Mouse (Mus musculus) urinary bladder, postnatal 36 days (tissue): ENCODE measurements around the gene Slc8b1.

Source experiments
- DNase-seq, 2 experiments: peaks; one replicate each; pipeline ENCODE4 v3.0.0; 2022; ENCODE audit warnings: low spot score in 2 of 2, mixed read lengths in 1 of 2

Gene Slc8b1

DNA sequence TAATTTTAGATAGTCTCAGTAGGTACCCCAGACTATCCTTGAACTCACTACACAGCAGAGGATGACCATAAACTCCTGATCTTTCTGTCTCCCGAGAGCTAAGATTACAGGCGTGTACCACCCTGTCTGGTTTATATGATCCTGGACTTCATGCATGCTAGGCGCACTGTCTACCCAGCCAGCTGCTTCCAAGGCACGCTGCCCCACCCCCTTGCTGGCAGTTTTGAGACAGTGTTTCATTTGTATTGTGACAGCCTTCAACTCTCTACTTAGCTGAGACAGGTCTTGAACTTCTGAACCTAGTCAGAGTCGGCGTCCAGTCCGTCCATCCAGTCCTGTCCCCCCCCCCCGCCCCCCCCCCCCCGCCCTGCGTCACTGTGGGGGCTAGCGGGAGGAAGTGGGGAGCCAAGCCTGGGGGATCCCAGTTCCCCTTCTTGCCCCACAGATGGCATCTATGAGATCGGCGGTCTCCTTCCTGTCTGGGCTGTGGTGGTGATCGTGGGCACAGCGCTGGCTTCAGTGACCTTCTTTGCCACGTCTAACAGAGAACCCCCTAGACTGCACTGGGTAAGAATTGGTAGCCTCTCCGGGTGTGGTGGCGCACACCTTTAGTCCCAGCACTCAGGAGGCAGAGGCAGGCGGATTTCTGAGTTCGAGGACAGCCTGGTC is 16.5 kb downstream of the Slc8b1 start:
- DNase-seq, result no peak

DNA sequence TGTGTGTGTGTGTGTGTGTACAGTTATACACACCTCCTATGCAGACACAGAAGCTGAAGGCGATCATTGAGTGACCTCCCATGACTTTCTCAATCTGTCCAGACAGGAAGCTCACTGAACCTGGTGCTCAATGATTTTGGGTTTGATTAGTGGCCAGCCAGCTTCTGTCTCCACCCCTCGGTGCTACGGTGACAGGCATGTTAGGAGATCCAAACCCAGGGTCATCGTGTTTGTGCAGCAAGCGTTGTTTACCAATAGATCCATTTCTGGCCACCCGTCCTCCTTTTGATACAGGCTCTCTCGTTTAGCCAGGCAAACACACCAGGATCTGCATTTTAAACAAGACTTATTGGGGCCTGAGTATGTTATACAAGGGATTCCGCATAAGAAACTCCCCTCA is 20.7 kb downstream of the Slc8b1 start:
- DNase-seq, result no peak

DNA sequence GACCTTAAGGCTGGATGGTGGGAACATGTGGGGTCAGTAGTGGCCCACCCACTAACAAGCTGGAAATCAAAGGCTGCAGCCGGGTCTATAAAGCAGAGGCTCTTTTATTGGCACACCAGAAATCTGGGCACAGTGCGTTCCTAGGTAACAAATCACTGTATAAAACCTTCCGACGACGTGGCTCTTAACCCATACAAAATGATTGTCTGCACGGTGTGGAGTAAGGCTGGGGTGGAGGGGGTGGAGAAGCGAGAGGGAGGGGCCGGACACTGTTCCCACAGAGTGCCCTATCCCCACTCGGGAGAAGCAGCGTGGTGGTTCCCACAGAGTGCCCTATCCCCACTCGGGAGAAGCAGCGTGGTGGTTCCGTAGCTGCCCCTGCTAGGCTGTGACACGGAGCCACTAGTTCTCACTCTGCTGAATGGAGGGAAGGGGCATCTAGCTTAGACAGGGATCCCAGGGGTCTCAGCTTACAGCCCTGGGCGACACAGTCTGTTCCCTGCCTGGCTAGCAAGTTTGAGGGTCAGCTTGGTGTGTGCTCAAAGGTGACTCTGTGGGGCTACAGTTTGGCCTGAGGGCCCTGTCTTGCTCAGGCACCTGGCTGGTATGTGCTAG is 23.2 kb downstream of the Slc8b1 start:
- DNase-seq, result no peak

DNA sequence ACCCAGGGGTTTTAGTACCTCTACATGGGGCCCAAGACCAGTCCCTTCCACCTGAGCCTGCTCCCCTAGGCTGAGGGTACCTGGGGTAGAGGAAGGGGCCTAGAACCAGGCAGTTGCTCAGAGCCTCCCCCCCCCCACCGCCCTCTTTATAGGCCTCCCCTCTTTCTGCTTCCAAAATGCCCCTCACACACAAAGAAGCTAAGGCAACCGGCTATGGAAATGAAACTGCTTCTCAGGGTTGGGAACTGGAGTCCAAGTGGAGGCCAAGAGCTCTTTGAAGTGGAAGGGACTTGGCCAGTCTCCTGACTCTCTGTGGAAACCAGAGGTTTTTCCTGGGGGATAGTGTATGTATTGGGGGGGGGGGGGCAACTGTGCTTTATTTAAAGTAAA is 23.7 kb downstream of the Slc8b1 start:
- no peak for DNase-seq

DNA sequence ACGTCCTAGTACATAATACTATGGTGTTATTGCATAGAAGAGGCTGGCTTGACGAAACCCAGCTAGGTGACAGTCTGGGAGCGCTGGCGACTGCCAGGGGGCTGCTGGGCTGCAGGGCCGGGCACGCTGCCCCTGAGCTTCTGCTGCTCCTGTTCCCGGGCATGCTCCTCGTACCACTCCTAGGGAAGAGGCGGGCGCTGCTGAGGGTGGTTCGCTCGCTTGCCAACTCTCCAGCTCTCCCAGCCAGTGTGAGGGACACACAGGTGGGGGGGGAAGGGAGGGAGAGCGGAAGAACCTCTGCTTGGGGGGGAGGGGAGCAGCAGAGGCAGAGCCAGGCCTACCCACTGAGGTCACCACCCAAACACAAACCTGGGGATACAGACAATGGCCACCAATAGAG is 25.1 kb downstream of the Slc8b1 start:
- DNase-seq, result no peak

DNA sequence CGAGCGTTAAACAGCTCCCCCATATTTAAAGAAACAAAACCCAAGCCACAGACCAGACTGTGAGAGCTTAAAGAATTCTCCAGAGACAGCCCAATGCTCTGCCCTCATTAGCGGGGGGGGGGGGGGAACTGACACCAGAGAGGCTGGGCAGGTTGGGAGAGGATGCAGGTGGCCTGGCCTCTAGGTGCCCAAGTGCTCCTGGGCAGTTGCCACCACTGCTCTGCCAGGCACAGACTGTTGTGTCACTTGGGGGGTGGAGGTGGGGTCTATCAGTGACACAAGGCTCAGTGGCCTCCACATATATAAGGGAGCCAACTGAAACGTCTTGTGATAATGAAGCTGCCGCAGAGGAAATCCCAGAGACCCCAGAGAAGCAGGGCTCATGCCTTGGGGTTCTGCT is 25.7 kb downstream of the Slc8b1 start:
- no peak for DNase-seq

DNA sequence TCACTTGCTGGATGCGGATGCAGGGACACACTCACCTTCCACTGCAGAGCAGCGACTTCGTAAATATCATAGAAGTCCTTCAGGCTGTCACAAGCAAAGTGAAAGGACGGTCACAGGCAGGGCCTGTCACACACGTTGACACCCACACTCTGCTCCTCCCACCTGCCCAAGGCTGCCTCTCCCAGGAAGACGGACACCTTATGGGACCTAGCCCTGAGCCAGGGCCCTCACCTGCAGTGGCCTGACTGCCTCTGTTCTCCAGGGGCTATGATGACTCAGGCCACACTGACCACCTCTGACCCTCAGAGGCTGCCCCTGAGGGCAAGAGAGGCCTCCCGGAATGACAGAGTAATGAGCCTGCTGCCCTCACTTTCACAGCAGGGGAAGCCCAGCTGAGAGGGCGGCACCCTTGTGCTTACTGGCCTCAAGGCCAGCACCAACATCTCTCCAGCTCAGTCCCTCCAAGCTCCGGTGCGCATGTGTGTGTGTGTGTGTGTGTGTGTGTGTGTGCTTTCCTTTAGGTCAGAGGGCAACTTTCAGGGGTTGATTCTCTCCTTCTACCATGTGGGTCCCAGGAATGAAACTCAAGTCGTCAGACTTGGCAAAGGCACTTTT is 37.4 kb downstream of the Slc8b1 start:
- DNase-seq, result no peak

DNA sequence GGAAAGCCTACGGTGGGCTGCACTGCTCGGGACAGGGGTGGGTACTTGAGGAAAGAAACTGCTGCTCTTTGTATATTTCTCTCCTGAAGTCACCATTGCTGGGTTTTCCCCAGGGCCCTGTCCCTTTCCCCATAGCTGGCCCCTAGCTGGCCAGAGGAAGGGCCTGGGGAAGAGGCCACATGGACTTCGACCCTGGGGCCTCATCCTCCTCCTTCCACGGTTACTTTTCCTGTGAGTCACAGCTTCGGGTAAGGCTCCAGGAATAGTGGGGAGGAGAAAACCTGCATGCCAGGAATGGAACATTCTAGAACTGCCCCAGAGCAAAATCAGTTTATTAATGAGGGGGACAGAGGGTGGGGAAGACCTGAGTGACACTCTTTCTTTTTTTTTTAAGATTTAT is 39.2 kb downstream of the Slc8b1 start:
- DNase-seq, result no peak

DNA sequence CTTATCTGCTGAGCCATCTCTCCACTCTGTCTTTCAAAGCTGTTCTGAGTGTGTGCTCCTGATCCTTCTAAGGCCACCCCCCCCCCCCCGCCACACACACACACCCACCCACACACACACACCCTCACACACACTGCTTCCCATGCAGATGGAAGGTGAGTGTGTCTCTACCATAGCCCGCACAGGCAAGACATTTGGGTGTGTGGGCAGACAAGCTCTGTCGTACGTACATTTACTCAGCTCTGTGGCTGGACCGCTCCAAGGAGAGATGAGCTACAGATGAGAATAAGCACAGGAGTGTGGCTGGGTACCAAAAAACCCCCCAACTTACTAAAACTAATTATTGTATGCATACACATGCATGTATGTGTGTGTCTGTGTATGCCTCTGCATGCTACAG is 39.7 kb downstream of the Slc8b1 start:
- DNase-seq, result no peak

DNA sequence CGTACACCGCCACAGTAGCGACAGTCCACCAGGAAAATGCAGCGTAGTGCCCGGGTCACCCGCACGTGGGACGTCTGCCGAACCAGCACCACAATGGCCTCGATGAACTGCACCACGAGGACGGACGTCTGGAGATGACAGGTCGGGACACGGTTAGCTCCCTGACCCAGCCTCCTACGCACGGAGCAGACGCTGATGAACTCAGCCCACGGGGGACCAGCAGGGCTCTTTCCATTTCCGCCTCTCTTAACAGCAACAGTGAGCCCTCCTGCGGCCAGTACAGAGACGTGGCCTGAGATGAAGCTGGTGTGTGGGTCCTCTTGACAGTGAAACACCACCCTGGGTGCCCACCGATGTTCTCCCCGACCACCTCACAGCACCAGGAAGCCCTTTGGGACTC is 44.9 kb downstream of the Slc8b1 start:
- no peak for DNase-seq

DNA sequence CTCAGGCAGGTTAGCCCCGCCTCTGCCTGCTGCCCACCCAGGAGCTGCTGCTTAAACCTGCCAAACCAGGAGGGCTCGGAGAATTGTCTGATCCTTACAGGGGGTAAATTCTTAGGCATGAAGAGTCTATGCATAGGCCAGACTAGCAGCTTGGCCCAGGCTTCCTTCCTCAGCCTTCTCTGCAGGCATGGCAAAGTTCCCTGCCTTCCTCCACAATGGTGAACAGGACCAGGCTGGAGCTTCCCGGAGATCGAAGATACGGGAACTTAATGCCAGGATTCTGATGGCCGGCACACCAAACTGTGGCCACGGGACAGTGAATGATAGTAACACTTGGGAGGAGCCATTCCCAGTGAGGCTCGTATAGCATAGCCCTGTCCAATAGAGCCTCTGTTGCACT is 47.1 kb downstream of the Slc8b1 start:
- no peak for DNase-seq

DNA sequence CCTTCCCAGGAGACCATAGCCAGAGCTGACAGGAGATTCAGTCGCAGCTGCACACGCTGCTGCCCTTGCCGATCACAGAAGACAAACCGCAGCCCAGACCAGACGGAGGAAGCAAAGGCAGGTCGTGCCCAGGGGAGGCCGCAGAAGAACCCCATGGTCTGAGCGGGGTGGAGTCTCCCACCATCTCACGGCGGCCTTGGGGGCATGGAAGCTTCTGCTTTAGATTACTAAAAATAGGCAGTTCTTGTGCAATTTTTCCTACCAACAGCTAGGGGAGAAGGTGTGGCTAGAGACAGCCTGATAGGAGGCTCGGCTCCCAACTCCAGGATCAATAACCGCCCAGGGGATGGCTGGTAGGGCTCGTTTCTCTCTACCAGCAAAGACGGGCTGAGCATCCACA is 47.8 kb downstream of the Slc8b1 start:
- no peak for DNase-seq

DNA sequence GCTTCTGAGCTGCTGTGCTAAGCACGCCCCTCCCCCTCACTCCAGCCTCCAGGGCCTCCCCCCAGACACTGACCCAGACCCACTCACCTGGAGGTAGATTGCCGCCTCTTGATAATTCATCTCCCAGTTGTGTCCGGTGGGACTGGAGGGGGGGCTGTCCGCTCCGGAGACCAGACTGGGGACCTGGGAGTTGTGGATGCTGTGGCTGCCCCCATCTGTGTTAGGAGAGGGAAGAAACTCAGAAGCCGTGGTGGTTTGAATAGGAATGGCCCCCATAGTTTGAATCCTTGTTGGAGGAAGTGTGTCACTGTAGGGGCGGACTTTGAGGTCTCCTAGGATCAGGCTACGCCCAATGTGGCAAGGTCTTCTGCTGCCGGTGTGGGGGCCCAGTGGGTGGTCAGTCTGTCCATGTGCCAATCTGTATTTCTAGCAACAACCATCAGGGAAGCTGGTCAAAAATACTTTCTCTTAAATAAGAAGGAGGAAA is 49.2 kb downstream of the Slc8b1 start:
- no peak for DNase-seq

DNA sequence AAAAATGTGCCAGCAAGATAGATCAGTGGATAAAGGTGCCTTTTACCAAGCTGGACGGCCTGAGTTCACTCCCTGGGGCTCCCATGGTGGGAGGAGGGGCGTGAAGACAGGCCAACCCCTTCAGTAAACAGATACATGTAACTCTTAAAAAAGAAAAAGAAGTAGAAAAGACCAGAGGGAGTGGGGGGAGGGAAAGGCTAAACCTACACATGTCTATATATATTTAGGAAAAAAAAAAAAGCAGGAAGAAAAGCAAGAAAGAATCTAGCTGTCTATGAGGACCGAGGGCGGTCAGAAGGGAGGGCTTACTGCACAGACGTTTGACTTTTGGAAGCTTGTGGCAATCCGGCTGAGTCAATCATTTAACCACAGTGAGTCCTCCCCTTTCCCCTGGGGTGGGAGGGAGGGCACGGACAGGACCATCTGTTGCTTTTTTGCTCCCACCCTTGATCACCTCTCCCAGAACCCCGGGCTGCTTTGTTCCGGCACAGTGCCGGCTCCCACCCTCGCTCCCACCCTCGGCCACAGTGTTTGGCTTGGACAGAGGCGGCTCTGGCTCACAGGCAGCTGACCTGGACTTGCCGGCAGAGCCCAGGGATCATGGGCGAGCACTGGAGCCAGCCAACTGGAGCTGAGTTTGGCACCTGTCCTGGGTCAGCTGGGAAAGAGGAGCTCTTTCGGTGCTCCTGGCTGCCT is 49.8 kb downstream of the Slc8b1 start:
- DNase-seq, result peak; percentile 52 to 77

DNA sequence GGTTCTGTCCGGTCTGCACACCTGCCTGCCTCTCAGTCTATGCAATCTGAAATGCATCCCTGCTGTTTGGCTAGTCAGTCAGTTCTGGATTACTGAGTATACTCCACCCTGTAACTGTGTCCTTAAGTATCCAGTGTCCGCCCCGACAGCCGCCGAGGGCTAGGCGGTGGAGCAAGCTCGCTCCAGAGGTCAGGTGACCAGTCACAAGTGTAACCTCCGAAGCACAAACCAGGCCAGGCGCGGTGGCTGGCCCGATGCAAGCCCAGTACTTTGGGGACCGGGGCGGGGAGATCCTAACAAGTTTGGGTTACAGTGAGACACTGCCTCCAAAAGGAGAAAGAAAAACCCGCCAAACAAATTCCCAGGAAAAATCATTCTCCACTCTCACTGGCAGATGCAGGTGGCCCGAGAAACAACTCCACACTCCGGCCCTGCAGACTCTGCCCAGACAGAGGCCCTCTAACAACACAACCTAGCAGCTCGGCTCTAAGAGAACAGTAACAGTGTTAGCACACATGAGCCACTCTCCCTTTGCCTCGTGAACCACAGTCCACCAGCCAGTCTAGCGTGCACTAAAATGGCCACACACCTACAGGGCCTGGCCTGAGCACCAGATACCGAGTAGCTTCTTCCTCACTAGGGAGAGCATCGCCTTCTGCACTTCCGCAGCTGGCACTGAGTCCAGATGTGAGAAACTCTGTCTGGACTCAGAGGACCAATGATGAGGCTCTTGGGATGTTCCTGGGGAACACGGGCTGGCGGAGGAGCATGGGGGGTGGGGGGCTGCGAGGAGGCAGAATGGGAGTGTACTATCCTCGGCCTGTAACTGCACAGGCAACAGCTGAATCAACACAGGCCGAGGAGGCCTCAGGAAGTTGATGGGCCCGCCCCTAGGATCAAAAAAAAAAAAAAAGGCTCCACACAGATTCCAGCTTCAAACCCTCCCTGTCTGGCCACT is 52.3 kb downstream of the Slc8b1 start:
- DNase-seq, result peak in 1 of 2 experiments; percentile 73

DNA sequence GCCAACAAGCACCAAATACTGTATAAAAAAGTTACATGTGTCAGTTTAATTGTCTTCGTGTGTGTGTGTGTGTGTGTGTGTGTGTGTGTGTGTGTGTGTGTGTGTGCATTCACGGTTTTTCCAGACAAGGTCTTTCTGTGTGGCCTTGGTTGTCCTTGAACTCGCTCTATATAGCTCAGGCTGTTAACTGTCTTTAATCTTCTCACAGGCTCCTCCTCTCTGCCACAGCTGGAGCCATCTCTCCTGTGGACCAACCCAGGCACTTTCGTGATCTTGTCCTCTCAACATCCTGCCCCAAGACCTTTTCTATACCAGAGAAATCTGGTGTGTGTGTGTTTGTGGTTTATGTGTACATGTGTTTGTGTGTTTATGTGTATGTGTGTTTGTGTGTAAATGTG is 52.9 kb downstream of the Slc8b1 start:
- DNase-seq, result no peak

DNA sequence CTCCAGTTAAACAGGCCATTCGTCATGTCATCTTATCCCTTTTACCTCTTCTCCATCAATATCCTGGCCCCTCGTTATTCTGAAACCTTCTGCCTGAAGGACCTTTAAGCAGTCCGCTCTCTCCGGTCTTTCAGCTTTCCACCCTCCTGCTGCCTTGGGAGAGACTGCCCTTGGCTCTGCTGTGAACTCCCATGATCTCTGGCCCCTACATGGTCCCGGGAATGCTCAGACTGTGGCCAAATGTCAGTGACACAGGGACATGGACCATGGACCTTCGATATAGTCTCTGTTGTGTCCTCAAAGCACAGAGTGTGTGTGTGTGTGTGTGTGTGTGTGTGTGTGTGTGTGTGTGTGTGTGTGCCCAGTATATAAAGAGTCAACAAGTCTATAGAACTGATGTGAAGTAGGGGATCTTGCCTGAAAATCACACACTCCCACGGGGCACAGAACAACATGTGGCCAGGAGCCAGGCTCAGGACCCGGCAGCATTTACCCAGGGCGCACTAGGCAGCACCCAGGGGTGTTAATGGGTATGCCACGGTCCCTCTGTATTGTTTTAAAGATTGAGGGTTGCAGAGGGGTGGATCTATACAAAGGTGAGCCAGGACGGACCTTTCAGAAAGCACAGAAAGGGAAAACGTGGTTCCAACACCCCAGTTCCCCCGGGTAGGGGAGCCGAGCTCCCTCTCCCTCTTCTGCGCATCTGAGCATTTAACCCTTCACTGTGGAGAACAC is 54.4 kb downstream of the Slc8b1 start:
- DNase-seq, result no peak

DNA sequence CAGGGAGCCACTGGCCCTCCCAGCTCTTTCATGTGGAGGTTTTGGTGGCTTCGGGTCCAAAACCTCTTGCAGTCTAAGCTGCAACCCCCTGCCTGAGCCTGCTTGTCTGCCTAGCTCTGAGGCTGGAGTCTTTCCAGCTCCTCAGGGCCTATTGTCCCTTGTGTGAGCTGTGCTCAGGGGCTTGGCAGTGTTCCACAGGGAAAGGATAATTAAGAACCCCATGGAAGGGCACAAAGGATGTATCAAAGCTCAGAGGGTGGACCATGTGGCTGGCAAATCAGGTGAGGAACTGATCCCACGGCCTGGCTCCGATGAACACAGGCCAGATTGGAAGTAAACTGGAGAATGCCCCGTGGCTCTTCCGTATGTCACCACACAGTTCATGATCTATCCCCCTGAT is 55.1 kb downstream of the Slc8b1 start:
- DNase-seq, result no peak

DNA sequence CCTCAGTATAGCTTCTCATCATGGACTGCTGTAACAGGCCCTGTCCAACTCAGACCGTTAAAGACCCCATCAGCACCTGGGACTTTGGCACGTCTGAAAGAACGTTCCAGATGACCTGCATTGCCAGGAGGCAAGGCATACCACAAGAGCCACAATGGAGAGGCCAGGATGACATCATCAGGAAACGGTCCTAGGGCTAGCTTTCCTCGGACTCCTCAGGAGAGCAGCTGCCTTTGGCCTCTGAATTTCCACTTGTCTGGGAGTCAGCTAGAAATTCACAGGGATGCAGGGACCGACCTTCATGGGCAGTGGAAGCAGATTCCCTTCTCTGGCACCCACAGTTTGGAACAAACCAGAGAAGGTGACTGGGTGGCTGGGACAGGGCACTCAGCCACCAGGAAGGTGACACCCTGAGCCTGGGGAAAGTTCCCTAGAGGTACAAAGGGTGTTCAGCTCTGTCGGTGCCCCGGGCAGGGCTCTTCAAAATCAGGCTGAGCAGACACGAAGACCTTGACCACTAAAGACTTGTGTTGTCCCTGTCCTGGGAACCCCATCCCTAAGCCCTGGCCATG is 55.8 kb downstream of the Slc8b1 start:
- DNase-seq, result no peak

DNA sequence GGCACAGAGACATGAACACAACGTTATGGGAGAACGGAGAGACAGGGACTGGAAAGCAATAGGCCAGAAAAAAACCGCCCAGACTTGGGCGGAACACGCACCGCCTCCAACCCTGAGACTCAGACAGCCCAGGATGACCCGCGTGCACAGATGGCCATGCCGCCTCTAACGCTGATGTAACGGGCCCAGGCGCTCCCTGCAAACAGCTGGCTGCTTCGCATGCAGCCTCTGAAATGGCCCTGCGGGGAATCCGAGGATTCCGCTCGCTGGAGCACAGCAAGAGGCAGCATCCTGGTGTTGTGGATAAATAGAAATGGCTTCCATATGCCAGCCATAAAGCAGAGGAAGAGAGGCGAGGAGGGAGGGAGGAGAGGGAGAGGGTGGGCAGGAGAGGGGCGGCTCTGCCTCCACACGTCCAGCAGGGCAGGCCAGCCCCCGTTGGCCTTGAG is 56.3 kb downstream of the Slc8b1 start:
- DNase-seq, result peak in 1 of 2 experiments; percentile 68
